Mouse (Mus musculus): ENCODE results near the gene Dek. TPM values are rescaled to one million over a fixed set of nuclear protein-coding genes. Genes with fewer than 3 reads are reported as not detected.

Dek gene
- total and polyA plus RNA-seq, 3 experiments, result 7.4 to 32.6 (median 32.1) TPM

GRCm38 (mm10) chr13:47066516-47066915 lies 39.5 kb downstream of the Dek start:
- no peak for DNase-seq
- Histone ChIP-seq H3K4me3 (no peak overlapping the region), H3K79me2 (replicated peaks; ENCODE audit: control insufficient read depth, insufficient read depth, low read length) (no peaks in the 10 kb centered on the region), H3K27me3 (ENCODE audit: control insufficient read depth, insufficient read depth, low read length) (no peaks in the 10 kb centered on the region), H3K4me1 (ENCODE audit: control insufficient read depth, insufficient read depth, low read length) (no peaks in the 10 kb centered on the region), H3K36me3 (ENCODE audit: control insufficient read depth, insufficient read depth, low read length) (no peaks in the 10 kb centered on the region), H3K27ac (no peak overlapping the region), H3K9ac (ENCODE audit: low read depth, low read length) (no peak overlapping the region)
- intact Hi-C loops (cut with DNase I), result no loop called here
- 97% methylated on average over 10 of the region's 10 CpGs for WGBS
- TF ChIP-seq EP300 (IDR thresholded peaks at IDR 0.05; ENCODE audit: insufficient read depth, low read depth, low read length) (no peak), POLR2A (IDR thresholded peaks at IDR 0.05; ENCODE audit: insufficient read depth, low read depth, low read length) (no peak), CTCF (IDR thresholded peaks at IDR 0.05) (no peak)

- Histone ChIP-seq H3K27ac (no peak overlapping the region), H3K9ac (ENCODE audit: low read depth, low read length) (no peak overlapping the region), H3K27me3 (ENCODE audit: control insufficient read depth, insufficient read depth, low read length) (no peaks in the 10 kb centered on the region), H3K36me3 (ENCODE audit: control insufficient read depth, insufficient read depth, low read length) (no peaks in the 10 kb centered on the region), H3K79me2 (replicated peaks; ENCODE audit: control insufficient read depth, insufficient read depth, low read length) (no peaks in the 10 kb centered on the region), H3K4me1 (ENCODE audit: control insufficient read depth, insufficient read depth, low read length) (no peaks in the 10 kb centered on the region), H3K4me3 (no peak overlapping the region)
- no peak for DNase-seq
- TF ChIP-seq CTCF (IDR thresholded peaks at IDR 0.05) (no peak), EP300 (IDR thresholded peaks at IDR 0.05; ENCODE audit: insufficient read depth, low read depth, low read length) (no peak), POLR2A (IDR thresholded peaks at IDR 0.05; ENCODE audit: insufficient read depth, low read depth, low read length) (no peak)
- 63% methylated on average over 15 of the region's 15 CpGs for WGBS
- intact Hi-C loops (cut with DNase I), result no loop called here
Observed at GRCm38 (mm10) chr13:47063985-47064760, 41.8 kb downstream of the Dek start.

- WGBS, result 96% methylated on average over 17 of the region's 17 CpGs
- no peaks in the 10 kb centered on the region for H3K4me1 ChIP-seq (ENCODE audit: control insufficient read depth, insufficient read depth, low read length)
- intact Hi-C loops (cut with DNase I), result no loop called here
Observed at GRCm38 (mm10) chr13:47062756-47063155, 43.2 kb downstream of the Dek start.

GRCm38 (mm10) chr13:47056781-47057180 lies 49.2 kb downstream of the Dek start:
- whole genome bisulfite sequencing, result 87% methylated on average over 5 of the region's 5 CpGs
- TF ChIP-seq CTCF (IDR thresholded peaks at IDR 0.05) (no peak), POLR2A (IDR thresholded peaks at IDR 0.05; ENCODE audit: insufficient read depth, low read depth, low read length) (no peak), EP300 (IDR thresholded peaks at IDR 0.05; ENCODE audit: insufficient read depth, low read depth, low read length) (no peak)
- Histone ChIP-seq H3K27ac (no peak overlapping the region), H3K36me3 (ENCODE audit: control insufficient read depth, insufficient read depth, low read length) (no peaks in the 10 kb centered on the region), H3K9ac (ENCODE audit: low read depth, low read length) (no peak overlapping the region), H3K79me2 (replicated peaks; ENCODE audit: control insufficient read depth, insufficient read depth, low read length) (no peaks in the 10 kb centered on the region), H3K4me3 (no peak overlapping the region), H3K4me1 (ENCODE audit: control insufficient read depth, insufficient read depth, low read length) (no peaks in the 10 kb centered on the region), H3K27me3 (ENCODE audit: control insufficient read depth, insufficient read depth, low read length) (no peaks in the 10 kb centered on the region)
- no peak for DNase-seq
- intact Hi-C loops (cut with DNase I), result no loop called here

More at GRCm38 (mm10) chr13:47062756-47063155, 43.2 kb downstream of the Dek start:
- Histone ChIP-seq H3K79me2 (replicated peaks; ENCODE audit: control insufficient read depth, insufficient read depth, low read length) (no peaks in the 10 kb centered on the region), H3K36me3 (ENCODE audit: control insufficient read depth, insufficient read depth, low read length) (no peaks in the 10 kb centered on the region), H3K27me3 (ENCODE audit: control insufficient read depth, insufficient read depth, low read length) (no peaks in the 10 kb centered on the region), H3K4me3 (no peak overlapping the region), H3K9ac (ENCODE audit: low read depth, low read length) (no peak overlapping the region), H3K27ac (no peak overlapping the region)
- TF ChIP-seq POLR2A (IDR thresholded peaks at IDR 0.05; ENCODE audit: insufficient read depth, low read depth, low read length), result no peak
- no peak for TF ChIP-seq EP300 (IDR thresholded peaks at IDR 0.05; ENCODE audit: insufficient read depth, low read depth, low read length)
- no peak for TF ChIP-seq CTCF (IDR thresholded peaks at IDR 0.05)
- DNase-seq, result no peak

- Histone ChIP-seq H3K27me3 (ENCODE audit: control insufficient read depth, insufficient read depth, low read length) (no peaks in the 10 kb centered on the region), H3K4me1 (ENCODE audit: control insufficient read depth, insufficient read depth, low read length) (no peaks in the 10 kb centered on the region), H3K4me3 (no peak overlapping the region), H3K9ac (ENCODE audit: low read depth, low read length) (no peak overlapping the region), H3K36me3 (ENCODE audit: control insufficient read depth, insufficient read depth, low read length) (no peaks in the 10 kb centered on the region), H3K79me2 (replicated peaks; ENCODE audit: control insufficient read depth, insufficient read depth, low read length) (no peaks in the 10 kb centered on the region), H3K27ac (no peak overlapping the region)
- 83% methylated on average over 11 of the region's 11 CpGs for WGBS
- intact Hi-C loops (cut with DNase I), result no loop called here
- TF ChIP-seq POLR2A (IDR thresholded peaks at IDR 0.05; ENCODE audit: insufficient read depth, low read depth, low read length) (no peak), CTCF (IDR thresholded peaks at IDR 0.05) (no peak), EP300 (IDR thresholded peaks at IDR 0.05; ENCODE audit: insufficient read depth, low read depth, low read length) (no peak)
- no peak for DNase-seq
Observed at GRCm38 (mm10) chr13:47056126-47056525, 49.9 kb downstream of the Dek start.

- no peak for DNase-seq
- H3K79me2 ChIP-seq (replicated peaks; ENCODE audit: control insufficient read depth, insufficient read depth, low read length), result no peaks in the 10 kb centered on the region
- no peaks in the 10 kb centered on the region for H3K27me3 ChIP-seq (ENCODE audit: control insufficient read depth, insufficient read depth, low read length)
- H3K4me1 ChIP-seq (ENCODE audit: control insufficient read depth, insufficient read depth, low read length), result no peaks in the 10 kb centered on the region
- no peak overlapping the region for H3K4me3 ChIP-seq
- TF ChIP-seq EP300 (IDR thresholded peaks at IDR 0.05; ENCODE audit: insufficient read depth, low read depth, low read length) (no peak), POLR2A (IDR thresholded peaks at IDR 0.05; ENCODE audit: insufficient read depth, low read depth, low read length) (no peak)
- intact Hi-C loops (cut with DNase I), result no loop called here
- H3K9ac ChIP-seq (ENCODE audit: low read depth, low read length), result no peak overlapping the region
- 86% methylated on average over 10 of the region's 10 CpGs for WGBS
- H3K36me3 ChIP-seq (ENCODE audit: control insufficient read depth, insufficient read depth, low read length), result no peaks in the 10 kb centered on the region
- no peak overlapping the region for H3K27ac ChIP-seq
Observed at GRCm38 (mm10) chr13:47053971-47054370, 52.0 kb downstream of the Dek start.

All from heart, adult 2 months (tissue).